Mouse (Mus musculus) megakaryocyte, embryonic 14.5 days (primary cell): ENCODE results near the gene March8.
"Not testable (repeated sequence)": the region's sequence is repeated elsewhere in the genome, so short reads cannot be mapped to it uniquely, and the experiment has no call there.

ENCODE experiments used
- FLI1 ChIP-seq: IDR thresholded peaks from 2 replicates; pipeline ENCODE4 v1.6.1; 2012; ENCODE audit warnings: low read length, inconsistent platforms, mixed read lengths
- GATA1 ChIP-seq: IDR thresholded peaks from 3 replicates; pipeline ENCODE4 v1.6.1; 2012; ENCODE audit warnings: mixed read lengths, low read length, inconsistent platforms, borderline replicate concordance

DNA sequence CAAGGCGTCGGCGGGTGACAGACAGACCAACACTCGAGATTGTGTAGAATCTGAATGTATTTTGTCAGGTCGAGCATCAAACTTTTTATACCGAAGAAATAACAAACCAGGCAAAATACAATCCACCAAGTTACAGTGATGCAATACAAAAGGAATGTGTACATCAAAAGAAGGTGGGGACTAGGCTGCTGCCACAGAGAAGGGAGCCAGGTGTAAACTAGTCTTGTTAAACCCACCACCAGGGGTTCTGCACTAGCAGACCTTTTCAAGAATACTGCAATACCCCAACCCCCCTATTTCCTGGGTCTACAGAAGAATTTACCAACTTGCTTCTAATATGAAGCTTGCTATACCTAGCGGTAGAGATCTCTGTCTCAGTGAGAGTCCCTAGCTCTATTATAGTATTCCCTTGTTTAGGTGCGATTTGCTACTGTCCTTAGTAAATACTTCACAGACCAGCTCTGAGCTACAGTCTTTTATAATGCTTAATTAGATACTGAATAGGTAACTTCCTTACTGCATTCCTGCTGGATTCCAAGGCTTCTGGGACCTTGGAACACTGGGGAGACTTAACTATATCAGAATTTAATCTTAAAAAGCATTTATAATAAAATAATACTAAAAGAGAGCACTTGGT lies 18.6 kb downstream of the March8 start:
- not testable (repeated sequence) for TF ChIP-seq FLI1, GATA1
